Mouse (Mus musculus): ENCODE results near the gene Tdp2. TPM values are rescaled to one million over a fixed set of nuclear protein-coding genes. Genes with fewer than 3 reads are reported as not detected.

The Tdp2 gene
- polyA plus RNA-seq (2014; fragmentation: Nextera tagmentation; extraction: Ambion mirVana) = 55.4 and 59.6 TPM in 2 replicates

DNA sequence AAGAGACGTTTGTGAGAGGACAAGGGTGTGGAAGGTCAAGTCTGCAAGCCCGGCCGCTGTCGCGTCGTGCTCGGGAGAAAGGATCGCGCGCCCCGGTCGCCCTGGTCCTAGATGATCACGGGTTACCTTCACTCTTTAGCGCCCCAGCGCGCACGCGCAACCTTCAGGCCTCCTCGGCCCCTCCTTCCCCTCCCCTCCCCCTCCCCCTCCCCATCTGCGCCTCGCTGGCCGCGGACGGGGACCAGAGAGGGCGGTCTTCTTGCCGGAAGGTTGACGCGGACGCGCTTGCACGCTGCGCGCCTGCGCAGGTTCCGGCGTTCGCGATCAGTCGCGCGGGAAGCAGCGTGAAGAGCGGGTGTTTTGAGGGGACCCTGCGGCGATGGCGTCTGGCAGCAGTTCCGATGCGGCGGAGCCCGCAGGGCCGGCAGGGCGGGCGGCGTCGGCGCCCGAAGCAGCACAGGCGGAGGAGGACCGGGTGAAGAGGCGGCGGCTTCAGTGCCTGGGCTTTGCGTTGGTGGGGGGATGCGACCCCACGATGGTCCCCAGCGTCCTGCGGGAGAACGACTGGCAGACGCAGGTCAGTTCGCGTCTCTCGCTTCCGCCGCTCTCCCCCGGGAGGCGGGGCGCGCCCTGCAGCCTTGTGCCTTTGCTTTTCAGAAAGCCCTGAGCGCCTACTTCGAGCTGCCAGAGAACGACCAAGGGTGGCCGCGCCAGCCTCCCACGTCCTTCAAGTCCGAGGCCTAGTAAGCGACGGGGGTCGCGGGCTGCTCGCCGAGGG is at the start of gene Tdp2, which contains the start of gene Acot13:
Gene Tdp2, plus strand, starts transcription at position 327 of the 778 bp plus-strand sequence.
Gene Acot13, minus strand, starts transcription at position 188 of the 778 bp plus-strand sequence.
- Histone ChIP-seq H3K9ac (ENCODE audit: low read depth, low read length) (peak within 1 kb of the TSS; percentile 96), H3K4me3 (ENCODE audit: low read depth, low read length) (peak within 1 kb of the TSS; percentile 97), H3K27me3 (replicated peaks; ENCODE audit: control insufficient read depth, insufficient read depth, low read length) (no peaks in the 10 kb centered on the region), H3K4me2 (peak within 1 kb of the TSS; percentile 88), H3K27ac (ENCODE audit: low read depth, low read length) (peak within 1 kb of the TSS; percentile 92), H3K36me3 (ENCODE audit: control insufficient read depth, insufficient read depth, low read length) (peaks cover 3% of the 10 kb centered on the region; the same call in 1 of the 2 replicates), H3K9me3 (ENCODE audit: control insufficient read depth, low read length) (no peaks in the 10 kb centered on the region), H3K4me1 (replicated peaks; ENCODE audit: control insufficient read depth, insufficient read depth, low read length) (peaks cover 14% of the 10 kb centered on the region; the same call in 1 of the 2 replicates)
- DNase-seq (ENCODE audit: low spot score) (peak; percentile 97), ATAC-seq (replicated peaks; ENCODE audit: low FRiP score) (peak; percentile 94)
- under 1% methylated on average over 90 of the region's 90 CpGs for WGBS

DNA sequence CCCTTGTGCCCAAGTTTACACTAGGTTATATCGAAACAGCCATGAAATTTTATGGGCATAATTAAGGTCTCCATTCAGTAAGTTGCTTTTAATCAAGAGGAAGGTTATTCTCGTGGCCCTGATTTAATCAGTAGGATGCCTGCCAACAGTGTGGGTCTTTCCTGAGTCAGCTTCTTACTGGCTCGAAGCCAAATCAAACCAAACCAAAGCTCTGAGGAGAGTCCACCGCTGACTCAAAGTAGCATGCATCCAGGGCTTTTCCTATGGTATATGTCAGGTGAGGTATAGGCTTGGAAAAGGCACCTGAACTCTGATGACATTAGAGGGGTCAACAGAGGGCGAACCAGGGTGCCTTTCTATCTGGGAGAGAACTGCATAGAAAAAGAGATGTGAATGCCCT is 49.6 kb upstream of the Tdp2 start:
- H3K9me3 ChIP-seq (ENCODE audit: control insufficient read depth, low read length) = no peaks in the 10 kb centered on the region
- H3K4me2 ChIP-seq = no peak overlapping the region
- 69% methylated on average over 5 of the region's 5 CpGs for WGBS
- no peak overlapping the region for H3K27ac ChIP-seq (ENCODE audit: low read depth, low read length)
- DNase-seq (ENCODE audit: low spot score) (no peak), ATAC-seq (replicated peaks; ENCODE audit: low FRiP score) (no peak)
- H3K4me3 ChIP-seq (ENCODE audit: low read depth, low read length) = no peak overlapping the region
- no peaks in the 10 kb centered on the region for H3K36me3 ChIP-seq (ENCODE audit: control insufficient read depth, insufficient read depth, low read length)
- no peaks in the 10 kb centered on the region for H3K4me1 ChIP-seq (replicated peaks; ENCODE audit: control insufficient read depth, insufficient read depth, low read length)
- H3K9ac ChIP-seq (ENCODE audit: low read depth, low read length) = no peak overlapping the region
- H3K27me3 ChIP-seq (replicated peaks; ENCODE audit: control insufficient read depth, insufficient read depth, low read length) = no peaks in the 10 kb centered on the region

DNA sequence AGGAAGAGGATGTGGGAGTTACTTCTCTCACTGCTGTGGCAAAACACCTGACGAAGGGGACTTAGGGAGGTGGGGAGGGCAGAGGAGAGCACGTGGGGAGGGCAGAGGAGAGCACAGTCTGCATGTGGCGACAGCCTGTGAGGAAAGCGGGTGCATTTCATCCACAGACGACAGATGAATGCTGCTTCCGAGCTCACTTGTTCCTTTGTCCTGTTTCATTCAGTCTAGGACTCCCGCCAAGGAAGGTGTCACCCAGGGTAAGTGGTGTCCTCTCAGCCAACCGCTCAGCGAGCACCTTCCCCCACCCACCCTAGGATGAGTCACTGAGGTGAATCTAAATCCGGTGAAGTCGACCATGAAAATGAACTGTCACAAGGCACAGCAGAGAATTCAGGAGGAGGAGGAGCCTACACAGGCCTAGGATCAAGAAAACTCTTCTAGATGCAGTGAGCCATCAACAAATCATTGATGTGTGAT is 45.4 kb upstream of the Tdp2 start:
- Histone ChIP-seq H3K9ac (ENCODE audit: low read depth, low read length) (no peak overlapping the region), H3K4me3 (ENCODE audit: low read depth, low read length) (no peak overlapping the region), H3K36me3 (ENCODE audit: control insufficient read depth, insufficient read depth, low read length) (no peaks in the 10 kb centered on the region), H3K27me3 (replicated peaks; ENCODE audit: control insufficient read depth, insufficient read depth, low read length) (no peaks in the 10 kb centered on the region), H3K9me3 (ENCODE audit: control insufficient read depth, low read length) (no peaks in the 10 kb centered on the region), H3K4me1 (replicated peaks; ENCODE audit: control insufficient read depth, insufficient read depth, low read length) (no peaks in the 10 kb centered on the region), H3K4me2 (no peak overlapping the region), H3K27ac (ENCODE audit: low read depth, low read length) (no peak overlapping the region)
- 55% methylated on average over 11 of the region's 11 CpGs for WGBS
- DNase-seq (ENCODE audit: low spot score) (no peak), ATAC-seq (replicated peaks; ENCODE audit: low FRiP score) (no peak)

DNA sequence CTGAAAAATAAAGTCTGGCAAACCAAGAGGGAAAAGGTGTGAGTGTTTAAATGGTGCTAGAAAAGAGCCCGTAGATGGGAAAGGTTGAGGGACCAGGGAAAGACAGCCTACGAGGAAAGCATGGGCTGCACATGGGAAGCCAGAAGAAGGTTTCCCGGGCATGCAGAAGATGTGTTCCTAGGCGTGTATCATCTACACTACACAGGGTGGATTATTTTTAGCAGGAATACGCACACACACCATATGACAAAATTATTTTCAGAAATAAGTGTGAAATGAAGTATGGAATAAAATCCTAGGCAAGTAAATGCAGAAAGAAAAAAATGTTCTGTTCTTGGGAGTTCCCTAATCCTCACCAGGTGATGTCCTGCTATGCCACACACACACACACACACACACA is 44.0 kb upstream of the Tdp2 start:
- ATAC-seq (replicated peaks; ENCODE audit: low FRiP score) = no peak
- H3K9ac ChIP-seq (ENCODE audit: low read depth, low read length) = no peak overlapping the region
- WGBS = 82% methylated on average over 5 of the region's 5 CpGs
- no peak for DNase-seq (ENCODE audit: low spot score)
- H3K9me3 ChIP-seq (ENCODE audit: control insufficient read depth, low read length) = no peaks in the 10 kb centered on the region
- H3K27me3 ChIP-seq (replicated peaks; ENCODE audit: control insufficient read depth, insufficient read depth, low read length) = no peaks in the 10 kb centered on the region
- no peaks in the 10 kb centered on the region for H3K4me1 ChIP-seq (replicated peaks; ENCODE audit: control insufficient read depth, insufficient read depth, low read length)
- no peaks in the 10 kb centered on the region for H3K36me3 ChIP-seq (ENCODE audit: control insufficient read depth, insufficient read depth, low read length)
- H3K27ac ChIP-seq (ENCODE audit: low read depth, low read length) = no peak overlapping the region
- H3K4me3 ChIP-seq (ENCODE audit: low read depth, low read length) = no peak overlapping the region
- H3K4me2 ChIP-seq = no peak overlapping the region

DNA sequence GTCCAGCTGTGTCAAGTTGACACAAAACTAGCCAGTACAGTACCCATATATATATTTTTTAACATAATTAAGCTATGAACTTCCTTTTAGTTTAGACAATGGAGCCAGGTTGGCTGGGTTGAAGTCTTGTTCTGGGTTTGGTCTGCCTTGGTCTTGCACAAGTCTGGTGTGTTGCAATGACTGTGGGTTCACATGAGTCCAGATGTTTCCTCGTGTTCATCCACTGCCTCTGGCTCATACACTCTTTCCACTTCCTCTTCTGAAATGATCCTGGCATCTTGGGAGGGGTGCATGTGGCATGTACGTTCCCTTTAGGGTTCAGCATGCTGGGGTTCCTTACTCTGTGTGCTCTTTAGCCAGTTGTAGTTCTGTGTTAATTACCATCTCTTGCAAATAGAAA is 40.1 kb upstream of the Tdp2 start:
- ATAC-seq (replicated peaks; ENCODE audit: low FRiP score) = no peak
- Histone ChIP-seq H3K36me3 (ENCODE audit: control insufficient read depth, insufficient read depth, low read length) (no peaks in the 10 kb centered on the region), H3K4me3 (ENCODE audit: low read depth, low read length) (no peak overlapping the region), H3K27me3 (replicated peaks; ENCODE audit: control insufficient read depth, insufficient read depth, low read length) (no peaks in the 10 kb centered on the region), H3K9ac (ENCODE audit: low read depth, low read length) (no peak overlapping the region), H3K27ac (ENCODE audit: low read depth, low read length) (no peak overlapping the region), H3K4me1 (replicated peaks; ENCODE audit: control insufficient read depth, insufficient read depth, low read length) (no peaks in the 10 kb centered on the region), H3K9me3 (ENCODE audit: control insufficient read depth, low read length) (no peaks in the 10 kb centered on the region), H3K4me2 (no peak overlapping the region)
- 41% methylated on average over 2 of the region's 2 CpGs for WGBS
- no peak for DNase-seq (ENCODE audit: low spot score)

DNA sequence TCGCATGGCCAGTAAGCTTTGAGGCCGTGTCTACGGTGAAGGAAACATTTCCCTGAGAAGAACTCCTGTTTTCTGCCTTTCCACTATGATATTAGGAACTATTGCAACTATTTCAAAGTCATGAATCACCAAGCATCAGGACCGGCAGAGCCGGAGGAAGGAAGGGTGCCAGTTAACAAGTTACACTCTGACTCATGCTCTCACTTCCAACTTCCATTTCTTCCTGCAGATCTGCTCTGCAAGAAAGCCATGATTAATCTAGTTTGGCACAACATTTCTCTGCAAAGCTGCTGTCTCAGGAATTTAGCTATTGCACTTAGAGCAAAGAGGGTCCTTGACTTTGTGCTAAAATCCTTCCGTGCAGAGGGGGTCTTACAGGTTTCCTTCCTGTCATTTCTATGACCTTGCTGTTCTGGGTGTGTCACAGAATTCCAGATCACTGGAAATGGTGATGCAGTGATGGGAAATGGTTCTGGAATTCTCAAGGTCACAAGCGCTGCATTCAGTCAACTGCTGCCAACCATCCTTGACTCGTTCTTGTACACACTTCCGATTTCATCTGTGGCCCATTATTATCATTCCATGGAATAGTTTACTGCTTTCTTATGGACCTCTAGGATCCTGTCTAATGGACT is 39.0 kb upstream of the Tdp2 start:
- no peak overlapping the region for H3K4me2 ChIP-seq
- H3K27me3 ChIP-seq (replicated peaks; ENCODE audit: control insufficient read depth, insufficient read depth, low read length) = no peaks in the 10 kb centered on the region
- H3K36me3 ChIP-seq (ENCODE audit: control insufficient read depth, insufficient read depth, low read length) = no peaks in the 10 kb centered on the region
- no peak for ATAC-seq (replicated peaks; ENCODE audit: low FRiP score)
- 0 out of 2 replicates have a peak overlapping the region, but pooled peaks have one; percentile 8 for H3K27ac ChIP-seq (ENCODE audit: low read depth, low read length)
- no peak for DNase-seq (ENCODE audit: low spot score)
- no peak overlapping the region for H3K4me3 ChIP-seq (ENCODE audit: low read depth, low read length)
- no peaks in the 10 kb centered on the region for H3K4me1 ChIP-seq (replicated peaks; ENCODE audit: control insufficient read depth, insufficient read depth, low read length)
- no peak overlapping the region for H3K9ac ChIP-seq (ENCODE audit: low read depth, low read length)
- WGBS = 81% methylated on average over 9 of the region's 9 CpGs
- H3K9me3 ChIP-seq (ENCODE audit: control insufficient read depth, low read length) = no peaks in the 10 kb centered on the region

DNA sequence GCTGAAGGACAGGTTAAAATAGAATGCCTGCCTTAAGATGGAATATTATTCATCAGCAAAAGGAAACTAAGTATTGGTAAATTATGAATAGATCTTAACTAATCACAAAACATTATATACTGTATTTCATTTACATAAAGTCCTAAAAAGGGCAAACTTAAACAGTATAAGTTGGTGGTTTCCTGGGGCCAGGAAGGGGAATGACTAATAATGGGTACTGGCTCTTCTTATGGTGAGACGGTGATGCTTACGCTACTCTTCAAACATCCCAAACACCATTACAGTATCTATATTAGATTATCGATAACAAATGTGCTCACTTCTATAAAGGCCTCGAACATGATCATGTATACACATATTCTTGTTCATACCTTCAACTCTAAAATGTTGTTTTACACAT is 32.8 kb upstream of the Tdp2 start:
- ATAC-seq (replicated peaks; ENCODE audit: low FRiP score) = no peak
- Histone ChIP-seq H3K4me3 (ENCODE audit: low read depth, low read length) (no peak overlapping the region), H3K27me3 (replicated peaks; ENCODE audit: control insufficient read depth, insufficient read depth, low read length) (no peaks in the 10 kb centered on the region), H3K9me3 (ENCODE audit: control insufficient read depth, low read length) (no peaks in the 10 kb centered on the region), H3K4me1 (replicated peaks; ENCODE audit: control insufficient read depth, insufficient read depth, low read length) (peaks cover 8% of the 10 kb centered on the region), H3K4me2 (no peak overlapping the region), H3K36me3 (ENCODE audit: control insufficient read depth, insufficient read depth, low read length) (no peaks in the 10 kb centered on the region), H3K9ac (ENCODE audit: low read depth, low read length) (no peak overlapping the region), H3K27ac (ENCODE audit: low read depth, low read length) (no peak overlapping the region)
- no peak for DNase-seq (ENCODE audit: low spot score)
- WGBS = 98% methylated on average over 4 of the region's 4 CpGs

DNA sequence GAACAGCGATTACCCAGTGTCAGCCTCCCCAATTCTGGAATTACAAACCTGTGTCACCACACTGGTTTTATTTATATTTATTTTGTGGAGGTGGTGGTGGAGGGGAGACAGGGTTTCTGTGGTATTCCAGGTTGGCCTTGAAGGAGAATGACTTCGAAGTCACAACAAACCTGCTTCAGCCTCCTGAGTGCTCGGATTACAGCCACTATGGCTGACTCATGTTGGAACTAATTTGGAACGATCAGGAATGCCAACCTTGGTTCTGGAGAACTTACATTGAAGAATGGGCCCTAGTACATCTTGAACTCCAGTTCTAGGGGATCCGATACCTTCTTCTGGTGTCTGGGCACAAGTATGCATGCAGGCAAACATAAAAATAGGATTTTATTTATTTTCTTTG is 32.1 kb upstream of the Tdp2 start:
- peak overlapping the region; percentile 95 for H3K4me3 ChIP-seq (ENCODE audit: low read depth, low read length)
- H3K4me2 ChIP-seq = peak overlapping the region; percentile 96
- H3K27ac ChIP-seq (ENCODE audit: low read depth, low read length) = no peak overlapping the region
- no peaks in the 10 kb centered on the region for H3K27me3 ChIP-seq (replicated peaks; ENCODE audit: control insufficient read depth, insufficient read depth, low read length)
- ATAC-seq (replicated peaks; ENCODE audit: low FRiP score) (no peak), DNase-seq (ENCODE audit: low spot score) (no peak)
- H3K9me3 ChIP-seq (ENCODE audit: control insufficient read depth, low read length) = no peaks in the 10 kb centered on the region
- peaks cover 12% of the 10 kb centered on the region for H3K4me1 ChIP-seq (replicated peaks; ENCODE audit: control insufficient read depth, insufficient read depth, low read length)
- H3K36me3 ChIP-seq (ENCODE audit: control insufficient read depth, insufficient read depth, low read length) = no peaks in the 10 kb centered on the region
- WGBS = 64% methylated on average over 5 of the region's 5 CpGs
- peak overlapping the region; percentile 73 for H3K9ac ChIP-seq (ENCODE audit: low read depth, low read length)
